Mouse (Mus musculus) mouse embryonic stem cell (cell line): ENCODE measurements around the gene Tssk6.
"Not testable (repeated sequence)": the region's sequence is repeated elsewhere in the genome, so short reads cannot be mapped to it uniquely, and the experiment has no call there.

ENCODE experiments used
- in situ Hi-C, 2 experiments: fragments of 300-500 bp; cut with MboI; formaldehyde crosslinking; loops; 1 replicate in 1 of 2; 3 replicates in 1 of 2; pipeline ENCODE4 v1.14.3; 2019 to 2020; ENCODE audit warnings: low sequenced_read_pairs in 2 of 2, low pct_unique_long_range_greater_than_20kb in 1 of 2, mixed read lengths in 1 of 2; ENCODE audit not compliant: unreplicated experiment in 1 of 2

Gene Tssk6

GRCm38 (mm10) chr8:69939633-69940032 lies 37.6 kb downstream of the Tssk6 start:
- in situ Hi-C loops, result no loop called here

- in situ Hi-C loops, result no loop called here
These were observed 38.4 kb downstream of the Tssk6 start for GRCm38 (mm10) chr8:69940386-69940785.

GRCm38 (mm10) chr8:69942495-69942894 lies 40.5 kb downstream of the Tssk6 start:
- in situ Hi-C loops, result not testable (repeated sequence)

- in situ Hi-C loops, result no loop called here
These were observed 48.3 kb downstream of the Tssk6 start for GRCm38 (mm10) chr8:69950300-69950699.
